Mouse (Mus musculus): ENCODE data around the gene Vmn2r16. TPM values are rescaled to one million over a fixed set of nuclear protein-coding genes. Genes with fewer than 3 reads are reported as not detected.

Gene Vmn2r16
- not detected in 2 replicates for polyA plus RNA-seq (2015; fragmentation: Nextera tagmentation; extraction: Ambion mirVana)

GRCm38 (mm10) chr5:109329862-109330261 lies at the start of gene Vmn2r16:
Gene Vmn2r16 (plus strand): TSS chr5:109330162.

GRCm38 (mm10) chr5:109297544-109297943 lies 32.4 kb upstream of the Vmn2r16 start, which contains the start of gene Vmn2r15:
Gene Vmn2r15 (minus strand): TSS chr5:109297644.

DNA sequence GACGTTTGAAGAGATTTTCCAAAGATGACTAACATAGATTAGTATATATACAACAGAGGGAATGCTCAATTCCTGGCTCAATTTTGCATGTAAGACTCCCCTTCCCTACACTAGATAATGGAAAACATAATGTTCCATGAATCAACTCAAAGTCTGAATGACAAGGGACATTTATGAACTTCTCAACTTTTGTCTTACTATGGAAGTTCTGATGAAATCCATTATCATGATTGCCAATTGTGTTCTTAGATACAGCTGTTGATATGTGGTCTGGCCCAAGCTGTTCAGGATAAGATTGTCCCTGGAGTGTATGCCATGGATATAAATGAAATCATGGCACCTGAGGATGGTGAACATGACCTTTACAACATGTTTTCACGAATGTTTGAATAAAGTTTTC lies 89.4 kb downstream of the Vmn2r16 start, which contains the start of gene Vmn2r17:
Gene Vmn2r17, plus strand, starts transcription at position 301 of the 400 bp plus-strand sequence.

Other genes with a start within 250 kb of the Vmn2r16 start
- gene Vmn2r12, start 232.2 kb upstream of the Vmn2r16 start, polyA plus RNA-seq (2015; fragmentation: Nextera tagmentation; extraction: Ambion mirVana): not detected in 2 replicates
- not detected in 2 replicates for gene Vmn2r13, start 138.0 kb upstream of the Vmn2r16 start, polyA plus RNA-seq (2015; fragmentation: Nextera tagmentation; extraction: Ambion mirVana)
- not detected in 2 replicates for gene Vmn2r14, start 105.5 kb upstream of the Vmn2r16 start, polyA plus RNA-seq (2015; fragmentation: Nextera tagmentation; extraction: Ambion mirVana)
- gene Vmn2r15, start 32.5 kb upstream of the Vmn2r16 start, polyA plus RNA-seq (2015; fragmentation: Nextera tagmentation; extraction: Ambion mirVana): not detected in 2 replicates
- gene Vmn2r17, start 89.5 kb downstream of the Vmn2r16 start, polyA plus RNA-seq (2015; fragmentation: Nextera tagmentation; extraction: Ambion mirVana): not detected in 2 replicates
- gene Crlf2, start 228.8 kb downstream of the Vmn2r16 start, polyA plus RNA-seq (2015; fragmentation: Nextera tagmentation; extraction: Ambion mirVana): 21.0 and 24.8 TPM in 2 replicates

Data from urinary bladder, postnatal 0 days (tissue).